Mouse (Mus musculus): ENCODE measurements at regions not wholly inside any gene's neighbourhood (a gene's known extent, or its start where the extent isn't known, plus 50 kb on each side); places are given as distances from the start of the nearest gene placed in this dataset.

- Histone ChIP-seq H3K27ac (no peak overlapping the region), H3K9me3 (no peaks in the 10 kb centered on the region), H3K4me2 (replicated peaks) (no peak overlapping the region), H3K4me3 (no peak overlapping the region), H3K27me3 (no peaks in the 10 kb centered on the region), H3K9ac (no peak overlapping the region), H3K36me3 (no peaks in the 10 kb centered on the region), H3K4me1 (0 out of 2 replicates have a peak, but pooled peaks cover 2% of the 10 kb centered on the region)
- 81% methylated on average over 9 of the region's 9 CpGs for WGBS
- no peak for ATAC-seq (ENCODE audit: insufficient number of reproducible peaks, insufficient read depth, low FRiP score, low TSS enrichment)
These were observed 199.1 kb upstream of the Serp2 start for GRCm38 (mm10) chr14:76755591-76756376.

GRCm38 (mm10) chr14:76753734-76754133, 197.0 kb upstream of the Serp2 start:
- Histone ChIP-seq H3K4me1 (no peaks in the 10 kb centered on the region), H3K27ac (no peak overlapping the region), H3K9ac (no peak overlapping the region), H3K27me3 (no peaks in the 10 kb centered on the region), H3K9me3 (no peaks in the 10 kb centered on the region), H3K36me3 (no peaks in the 10 kb centered on the region), H3K4me2 (replicated peaks) (no peak overlapping the region), H3K4me3 (no peak overlapping the region)
- ATAC-seq (ENCODE audit: insufficient number of reproducible peaks, insufficient read depth, low FRiP score, low TSS enrichment), result no peak
- WGBS, result 84% methylated on average over 5 of the region's 5 CpGs

- ATAC-seq (ENCODE audit: insufficient number of reproducible peaks, insufficient read depth, low FRiP score, low TSS enrichment), result no peak
- H3K27ac ChIP-seq, result no peak overlapping the region
- 96% methylated on average over 7 of the region's 7 CpGs for WGBS
- H3K27me3 ChIP-seq, result no peaks in the 10 kb centered on the region
- H3K36me3 ChIP-seq, result no peaks in the 10 kb centered on the region
- H3K4me3 ChIP-seq, result no peak overlapping the region
- no peak overlapping the region for H3K9ac ChIP-seq
- H3K4me1 ChIP-seq, result no peaks in the 10 kb centered on the region
- H3K4me2 ChIP-seq (replicated peaks), result no peak overlapping the region
- no peaks in the 10 kb centered on the region for H3K9me3 ChIP-seq
These were observed 192.5 kb upstream of the Serp2 start for GRCm38 (mm10) chr14:76749178-76749577.

- Histone ChIP-seq H3K27ac (no peak overlapping the region), H3K4me3 (no peak overlapping the region), H3K4me2 (replicated peaks) (no peak overlapping the region), H3K4me1 (no peaks in the 10 kb centered on the region), H3K36me3 (no peaks in the 10 kb centered on the region), H3K9me3 (no peaks in the 10 kb centered on the region), H3K9ac (no peak overlapping the region), H3K27me3 (no peaks in the 10 kb centered on the region)
- WGBS, result 93% methylated on average over 2 of the region's 2 CpGs
- no peak for ATAC-seq (ENCODE audit: insufficient number of reproducible peaks, insufficient read depth, low FRiP score, low TSS enrichment)
These were observed 192.0 kb upstream of the Serp2 start for GRCm38 (mm10) chr14:76748711-76749110.

- Histone ChIP-seq H3K4me3 (no peak overlapping the region), H3K4me2 (replicated peaks) (no peak overlapping the region), H3K36me3 (no peaks in the 10 kb centered on the region), H3K27ac (no peak overlapping the region), H3K27me3 (no peaks in the 10 kb centered on the region), H3K9ac (no peak overlapping the region), H3K4me1 (no peaks in the 10 kb centered on the region), H3K9me3 (no peaks in the 10 kb centered on the region)
- 92% methylated on average over 5 of the region's 5 CpGs for WGBS
- ATAC-seq (ENCODE audit: insufficient number of reproducible peaks, insufficient read depth, low FRiP score, low TSS enrichment), result no peak
These were observed 191.1 kb upstream of the Serp2 start for GRCm38 (mm10) chr14:76747814-76748213.

GRCm38 (mm10) chr14:76746282-76746681, 189.6 kb upstream of the Serp2 start:
- WGBS, result 87% methylated on average over 10 of the region's 10 CpGs
- H3K4me1 ChIP-seq, result no peaks in the 10 kb centered on the region
- H3K9me3 ChIP-seq, result no peaks in the 10 kb centered on the region
- H3K27ac ChIP-seq, result no peak overlapping the region
- no peak for ATAC-seq (ENCODE audit: insufficient number of reproducible peaks, insufficient read depth, low FRiP score, low TSS enrichment)
- no peak overlapping the region for H3K9ac ChIP-seq
- no peaks in the 10 kb centered on the region for H3K36me3 ChIP-seq
- no peak overlapping the region for H3K4me2 ChIP-seq (replicated peaks)
- no peak overlapping the region for H3K4me3 ChIP-seq
- no peaks in the 10 kb centered on the region for H3K27me3 ChIP-seq

GRCm38 (mm10) chr14:76744674-76745433, 188.2 kb upstream of the Serp2 start:
- Histone ChIP-seq H3K9ac (no peak overlapping the region), H3K36me3 (no peaks in the 10 kb centered on the region), H3K4me1 (no peaks in the 10 kb centered on the region), H3K4me2 (replicated peaks) (no peak overlapping the region), H3K27ac (no peak overlapping the region; the same call in 1 of the 2 replicates), H3K4me3 (no peak overlapping the region), H3K27me3 (no peaks in the 10 kb centered on the region), H3K9me3 (no peaks in the 10 kb centered on the region)
- WGBS, result 77% methylated on average over 23 of the region's 23 CpGs
- ATAC-seq (ENCODE audit: insufficient number of reproducible peaks, insufficient read depth, low FRiP score, low TSS enrichment), result no peak

- Histone ChIP-seq H3K27me3 (no peaks in the 10 kb centered on the region), H3K9me3 (no peaks in the 10 kb centered on the region), H3K4me3 (no peak overlapping the region), H3K4me1 (no peaks in the 10 kb centered on the region), H3K4me2 (replicated peaks) (no peak overlapping the region), H3K27ac (no peak overlapping the region), H3K9ac (no peak overlapping the region), H3K36me3 (no peaks in the 10 kb centered on the region)
- ATAC-seq (ENCODE audit: insufficient number of reproducible peaks, insufficient read depth, low FRiP score, low TSS enrichment), result no peak
- WGBS, result 68% methylated on average over 5 of the region's 5 CpGs
These were observed 185.6 kb upstream of the Serp2 start for GRCm38 (mm10) chr14:76742297-76742696.

- H3K27me3 ChIP-seq, result no peaks in the 10 kb centered on the region
- 0 out of 2 replicates have a peak, but pooled peaks cover 2% of the 10 kb centered on the region for H3K4me1 ChIP-seq
- H3K9ac ChIP-seq, result no peak overlapping the region
- no peaks in the 10 kb centered on the region for H3K9me3 ChIP-seq
- H3K4me3 ChIP-seq, result no peak overlapping the region
- H3K36me3 ChIP-seq, result no peaks in the 10 kb centered on the region
- no peak overlapping the region for H3K27ac ChIP-seq
- 62% methylated on average over 25 of the region's 25 CpGs for WGBS
- 0 out of 2 replicates have a peak overlapping the region, but pooled peaks have one; percentile 10 for H3K4me2 ChIP-seq (replicated peaks)
- no peak for ATAC-seq (ENCODE audit: insufficient number of reproducible peaks, insufficient read depth, low FRiP score, low TSS enrichment)
These were observed 183.3 kb upstream of the Serp2 start for GRCm38 (mm10) chr14:76739836-76740597.

GRCm38 (mm10) chr14:76735997-76736396, 179.3 kb upstream of the Serp2 start:
- no peak overlapping the region for H3K4me2 ChIP-seq (replicated peaks)
- H3K27ac ChIP-seq, result no peak overlapping the region
- H3K4me3 ChIP-seq, result no peak overlapping the region
- no peaks in the 10 kb centered on the region for H3K9me3 ChIP-seq
- no peak for ATAC-seq (ENCODE audit: insufficient number of reproducible peaks, insufficient read depth, low FRiP score, low TSS enrichment)
- no peaks in the 10 kb centered on the region for H3K27me3 ChIP-seq
- peaks cover 2% of the 10 kb centered on the region; the same call in 1 of the 2 replicates for H3K4me1 ChIP-seq
- 87% methylated on average over 5 of the region's 5 CpGs for WGBS
- no peaks in the 10 kb centered on the region for H3K36me3 ChIP-seq
- no peak overlapping the region for H3K9ac ChIP-seq

- no peaks in the 10 kb centered on the region for H3K27me3 ChIP-seq
- no peak overlapping the region for H3K27ac ChIP-seq
- H3K9ac ChIP-seq, result no peak overlapping the region
- WGBS, result 49% methylated on average over 4 of the region's 4 CpGs
- no peak overlapping the region for H3K4me2 ChIP-seq (replicated peaks)
- H3K9me3 ChIP-seq, result no peaks in the 10 kb centered on the region
- no peaks in the 10 kb centered on the region for H3K36me3 ChIP-seq
- H3K4me3 ChIP-seq, result no peak overlapping the region
- no peak for ATAC-seq (ENCODE audit: insufficient number of reproducible peaks, insufficient read depth, low FRiP score, low TSS enrichment)
- peaks cover 2% of the 10 kb centered on the region; the same call in 1 of the 2 replicates for H3K4me1 ChIP-seq
These were observed 178.4 kb upstream of the Serp2 start for GRCm38 (mm10) chr14:76735107-76735506.

All from embryonic facial prominence, embryonic 12.5 days (tissue).